Mouse (Mus musculus) bone marrow, adult 2 months (tissue): ENCODE measurements around the gene Cmc1.

ENCODE experiments used
- CTCF ChIP-seq: fragments of 200-500 bp; IDR thresholded peaks from 2 replicates; pipeline ENCODE4 v1.5.1; 2011; ENCODE audit warnings: low read length, control low read depth; ENCODE audit not compliant: control insufficient read depth, insufficient read depth
- POLR2A ChIP-seq: fragments of 200-500 bp; IDR thresholded peaks from 2 replicates; pipeline ENCODE4 v1.6.1; 2011; ENCODE audit warnings: low read depth, mild to moderate bottlenecking, control low read depth, low read length, borderline replicate concordance; ENCODE audit not compliant: control insufficient read depth

DNA sequence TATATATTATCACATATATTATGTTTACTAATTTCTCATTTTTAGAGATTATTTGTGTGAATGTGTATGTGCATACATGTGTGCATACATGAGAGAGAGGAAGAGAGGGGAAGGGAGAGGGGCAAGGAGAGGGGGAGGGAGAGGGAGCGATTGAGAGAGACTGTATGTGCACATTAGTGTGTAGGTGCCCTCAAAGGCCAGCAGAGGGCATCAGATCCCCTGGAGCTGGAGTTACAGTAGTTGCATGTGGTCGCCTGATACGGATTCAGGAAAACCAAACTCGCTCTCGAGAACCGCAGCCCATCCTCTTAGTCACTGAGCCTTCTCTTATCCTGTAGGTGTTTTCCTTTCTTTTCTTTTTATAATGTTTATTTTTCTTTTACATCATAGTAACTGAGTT, 38.4 kb upstream of the Cmc1 start:
- TF ChIP-seq POLR2A = no peak
- TF ChIP-seq CTCF = peak; percentile 20; the same call in 1 of the 2 replicates
